ENCODE assay signal across 8 mouse cellular contexts in genomic region chr7:95617370-95617769, GRCm38 (mm10).
DNase-seq lines count a peak whose midpoint lies in the region; ATAC-seq lines count a peak whose summit lies in the region.

No protein-coding gene starts in this region.

- H3K9me3 ChIP-seq in forebrain, embryonic 14.5 days (replicated peaks; ENCODE audit: control insufficient read depth, low read length) = no peaks in the 10 kb centered on the region
- H3K9me3 ChIP-seq in forebrain, embryonic 12.5 days = no peaks in the 10 kb centered on the region

- H3K4me1 ChIP-seq in forebrain, embryonic 14.5 days (ENCODE audit: control insufficient read depth, insufficient read depth, low read length) = no peaks in the 10 kb centered on the region
- H3K4me1 ChIP-seq in forebrain, embryonic 12.5 days = no peaks in the 10 kb centered on the region

- H3K36me3 ChIP-seq in forebrain, embryonic 14.5 days (ENCODE audit: control insufficient read depth, insufficient read depth, low read length) = no peaks in the 10 kb centered on the region
- H3K36me3 ChIP-seq in forebrain, embryonic 12.5 days (replicated peaks) = no peaks in the 10 kb centered on the region

- intact Hi-C loops in left cerebral cortex, postnatal 14 days (cut with DNase I) = no loop called here

- H3K4me2 ChIP-seq in forebrain, embryonic 14.5 days (ENCODE audit: low read length) = no peak overlapping the region
- no peak overlapping the region for H3K4me2 ChIP-seq in forebrain, embryonic 12.5 days

- no peaks in the 10 kb centered on the region for H3K27me3 ChIP-seq in forebrain, embryonic 14.5 days (replicated peaks; ENCODE audit: control insufficient read depth, insufficient read depth, low read length)
- no peaks in the 10 kb centered on the region for H3K27me3 ChIP-seq in forebrain, embryonic 12.5 days

- 45% methylated on average over 2 of the region's 2 CpGs for WGBS in forebrain, embryonic 14.5 days
- WGBS in forebrain, embryonic 12.5 days = 76% methylated on average over 2 of the region's 2 CpGs

- no peak overlapping the region for H3K27ac ChIP-seq in forebrain, embryonic 14.5 days (ENCODE audit: low read depth, low read length)
- H3K27ac ChIP-seq in forebrain, embryonic 12.5 days = no peak overlapping the region

- H3K9ac ChIP-seq in forebrain, embryonic 14.5 days (ENCODE audit: low read length) = no peak overlapping the region
- no peak overlapping the region for H3K9ac ChIP-seq in forebrain, embryonic 12.5 days

- H3K4me3 ChIP-seq in forebrain, embryonic 14.5 days (ENCODE audit: low read depth, low read length) = no peak overlapping the region
- H3K4me3 ChIP-seq in forebrain, embryonic 12.5 days (replicated peaks) = no peak overlapping the region

- DNase-seq in forebrain, embryonic 14.5 days (ENCODE audit: low spot score) = peak; percentile 90
- DNase-seq in retina, postnatal 1 day = peak; percentile 6
- DNase-seq in retina, embryonic 14.5 days (ENCODE audit: low spot score) = no peak
- peak; percentile 42 to 65 for DNase-seq in left cerebral cortex, postnatal 14 days (ENCODE audit: low spot score in 2 of 2)
- no peak for DNase-seq in ovary, postnatal 14 days (ENCODE audit: low spot score)

- peak; percentile 95; the same call in 1 of the 2 replicates for ATAC-seq in forebrain, embryonic 14.5 days
- no peak for ATAC-seq in forebrain, embryonic 12.5 days (ENCODE audit: low FRiP score)
- no peak for ATAC-seq in erythroid progenitor cell, adult 5-6 weeks (replicated peaks; ENCODE audit: low FRiP score, poor library complexity, severe bottlenecking)
- no peak for ATAC-seq in erythroblast, adult 5-6 weeks (replicated peaks; ENCODE audit: low FRiP score, poor library complexity, severe bottlenecking)

Comparison
In these comparisons a context has a peak if more than half of its experiments do, and no peak if none do; other contexts are left out.
1. DNase-seq: peak in forebrain, embryonic 14.5 days (single experiment), retina, postnatal 1 day (single experiment) and left cerebral cortex, postnatal 14 days (2 of 2); none in retina, embryonic 14.5 days (single experiment) and ovary, postnatal 14 days (single experiment).